Mouse (Mus musculus) hindbrain, embryonic 16.5 days (tissue): Measurements from ENCODE around the gene Tectb. TPM values are rescaled to one million over a fixed set of nuclear protein-coding genes. Genes with fewer than 3 reads are reported as not detected.

Experiments
- ATAC-seq: fragments of 200-750 bp; cut with Nextera tagmentation; 2 replicates; pipeline ENCODE4 v1.8.0; 2017; ENCODE audit warnings: moderate TSS enrichment, moderate library complexity
- H3K27ac ChIP-seq: fragments of 300-500 bp; sonication (generic); 2 replicates; pipeline ENCODE4 v1.5.1; 2014; ENCODE audit warnings: low read depth, mild to moderate bottlenecking, control low read depth, low read length, moderate library complexity
- H3K27me3 ChIP-seq: fragments of 300-500 bp; sonication (generic); replicated peaks from 2 replicates; pipeline ENCODE4 v1.6.1; 2014; ENCODE audit warnings: low read length; ENCODE audit not compliant: control insufficient read depth, insufficient read depth
- H3K36me3 ChIP-seq: fragments of 300-500 bp; sonication (generic); 2 replicates; pipeline ENCODE4 v1.6.1; 2014; ENCODE audit warnings: mild to moderate bottlenecking, low read length, moderate library complexity, mixed read lengths; ENCODE audit not compliant: control insufficient read depth, insufficient read depth
- H3K4me1 ChIP-seq: fragments of 300-500 bp; sonication (generic); 2 replicates; pipeline ENCODE4 v1.6.1; 2014; ENCODE audit warnings: low read depth, low read length; ENCODE audit not compliant: control insufficient read depth, insufficient read depth
- H3K4me2 ChIP-seq: fragments of 300-500 bp; sonication (generic); 2 replicates; pipeline ENCODE4 v1.6.1; 2014; ENCODE audit warnings: mild to moderate bottlenecking, low read length, control low read depth, moderate library complexity
- H3K4me3 ChIP-seq: fragments of 300-500 bp; sonication (generic); 2 replicates; pipeline ENCODE4 v1.5.1; 2014; ENCODE audit warnings: mild to moderate bottlenecking, low read length, control low read depth, moderate library complexity
- H3K9ac ChIP-seq: fragments of 300-500 bp; sonication (generic); 2 replicates; pipeline ENCODE4 v1.6.1; 2014; ENCODE audit warnings: low read depth, mild to moderate bottlenecking, control low read depth, low read length, moderate library complexity
- H3K9me3 ChIP-seq: fragments of 300-500 bp; sonication (generic); 2 replicates; pipeline ENCODE4 v1.6.1; 2014; ENCODE audit warnings: mild to moderate bottlenecking, low read length, moderate library complexity; ENCODE audit not compliant: control insufficient read depth
- WGBS: fragments of 180-500 bp; shearing (Covaris S2); extraction: QIAGEN DNeasy Blood & Tissue Kit; methylation state at CpG from one replicate; pipeline ENCODE4 v1.1.7; 2014; 5-methylcytosine and 5-hydroxymethylcytosine counted together
- microRNA-seq: library from miRNA; unstranded; fragments of <30 nt; microRNA quantifications from one replicate; pipeline ENCODE4, GENCODE M21; 2017
- polyA plus RNA-seq: library from polyadenylated mRNA; unstranded; fragments of >200 nt; fragmentation: Nextera tagmentation; extraction: Ambion mirVana; gene quantifications from 2 replicates; pipeline ENCODE4 v1.2.1, GENCODE M21; 2015

The Tectb gene
- polyA plus RNA-seq, 1 experiment from 2014 or later: not detected

- 78% methylated on average over 6 of the region's 6 CpGs for WGBS
These were observed 60.7 kb downstream of the Tectb start, which contains the start of gene Gucy2g for GRCm38 (mm10) chr19:55241186-55241645. TSS of gene Gucy2g (minus strand) at chr19:55241236.

GRCm38 (mm10) chr19:55244791-55245231 lies 64.3 kb downstream of the Tectb start:
- Histone ChIP-seq H3K4me1 (no peaks in the 10 kb centered on the region), H3K36me3 (no peaks in the 10 kb centered on the region), H3K4me3 (no peak overlapping the region), H3K27me3 (no peaks in the 10 kb centered on the region), H3K4me2 (no peak overlapping the region), H3K9me3 (no peaks in the 10 kb centered on the region), H3K27ac (no peak overlapping the region), H3K9ac (no peak overlapping the region)
- WGBS: 25% methylated on average over 7 of the region's 7 CpGs
- peak; percentile 72 for ATAC-seq

More at GRCm38 (mm10) chr19:55241186-55241645, 60.7 kb downstream of the Tectb start, which contains the start of gene Gucy2g:
- Histone ChIP-seq H3K4me3 (no peak within 1 kb of the TSS), H3K4me2 (no peak within 1 kb of the TSS), H3K27ac (no peak within 1 kb of the TSS), H3K9ac (no peak within 1 kb of the TSS), H3K27me3 (no peaks in the 10 kb centered on the region), H3K4me1 (no peaks in the 10 kb centered on the region), H3K9me3 (no peaks in the 10 kb centered on the region), H3K36me3 (no peaks in the 10 kb centered on the region)
- ATAC-seq: no peak

Small RNA genes within 50 kb of the gene (microRNA-seq; reads per million reads assigned to microRNA genes)
- 1.9 reads per million for gene Mir6715

Other genes starting within 250 kb of the Tectb start
- 20.4 and 25.2 TPM in 2 replicates for gene Gpam, start 53.5 kb upstream of the Tectb start, polyA plus RNA-seq
- gene Gucy2g, start 60.5 kb downstream of the Tectb start, polyA plus RNA-seq: 0.05 and 0.06 TPM in 2 replicates
- 19.7 and 20.1 TPM in 2 replicates for gene Acsl5, start 71.2 kb downstream of the Tectb start, polyA plus RNA-seq
- gene Zdhhc6, start 135.3 kb downstream of the Tectb start, polyA plus RNA-seq: 65.8 and 71.4 TPM in 2 replicates
- gene Vti1a, start 135.6 kb downstream of the Tectb start, polyA plus RNA-seq: 36.7 and 37.1 TPM in 2 replicates